Comparison of ENCODE assay signal across 11 mouse cellular contexts in genomic region chr7:35081406-35082104, GRCm38 (mm10). TPM values are rescaled to one million over a fixed set of nuclear protein-coding genes. Genes with fewer than 3 reads are reported as not detected.
DNase-seq lines count a peak whose midpoint lies in the region; ATAC-seq and TF ChIP-seq lines count a peak whose summit lies in the region.
"Had no signal": no experiment of that assay in that cellular context is flagged by ENCODE, and none has a peak within 500 bp of the region (broad histone marks: within the 10 kb centered on the region; RNA-seq: fewer than 3 reads in every experiment).

No protein-coding gene starts in this region.

- H3K27me3 ChIP-seq in embryonic facial prominence, embryonic 12.5 days: 0 out of 2 replicates have a peak, but pooled peaks cover 3% of the 10 kb centered on the region

- TF ChIP-seq CTCF in gastrocnemius, adult 2 months (IDR thresholded peaks at IDR 0.05): no peak
- TF ChIP-seq CTCF in left cerebral cortex, adult 2 months (IDR thresholded peaks at IDR 0.05): no peak

- ATAC-seq in embryonic facial prominence, embryonic 12.5 days (ENCODE audit: insufficient number of reproducible peaks, insufficient read depth, low FRiP score, low TSS enrichment): no peak

- intact Hi-C loops in gastrocnemius, adult 2 months (cut with DNase I): no loop called here
- intact Hi-C loops in left cerebral cortex, adult 2 months (cut with DNase I): no loop called here
- intact Hi-C loops in left cerebral cortex, postnatal 4 days (cut with DNase I): no loop called here

- peak overlapping the region; percentile 61 for H3K4me3 ChIP-seq in gastrocnemius, adult 2 months
- no peak overlapping the region for H3K4me3 ChIP-seq in left cerebral cortex, adult 2 months
- no peak overlapping the region for H3K4me3 ChIP-seq in embryonic facial prominence, embryonic 12.5 days
- peak overlapping the region; percentile 7; the same call in 1 of the 2 replicates for H3K4me3 ChIP-seq in macrophage (ENCODE audit: inconsistent target)
- H3K4me3 ChIP-seq: erythroblast, embryonic 14.5 days had no signal

- H3K36me3 ChIP-seq in embryonic facial prominence, embryonic 12.5 days: no peaks in the 10 kb centered on the region
- H3K36me3 ChIP-seq in macrophage (ENCODE audit: inconsistent target): no peaks in the 10 kb centered on the region

- WGBS in embryonic facial prominence, embryonic 12.5 days: 78% methylated on average over 9 of the region's 9 CpGs
- WGBS in macrophage (ENCODE audit: missing documents): 92% methylated on average over 9 of the region's 9 CpGs

- no peaks in the 10 kb centered on the region for H3K9me3 ChIP-seq in embryonic facial prominence, embryonic 12.5 days

- no peaks in the 10 kb centered on the region for H3K79me2 ChIP-seq in macrophage (ENCODE audit: inconsistent target)

- H3K9ac ChIP-seq in embryonic facial prominence, embryonic 12.5 days: no peak overlapping the region

- no peak for DNase-seq in gastrocnemius, adult 2 months
- DNase-seq in gastrocnemius, adult 18-20 months (ENCODE audit: low spot score): no peak
- DNase-seq in left cerebral cortex, adult 2 months (ENCODE audit: extremely low spot score in 1 of 2, low spot score in 2 of 2): no peak
- DNase-seq in left cerebral cortex, postnatal 4 days: no peak
- DNase-seq in left cerebral cortex, adult 11 months (ENCODE audit: low spot score): no peak
- DNase-seq in yolk sac, embryonic 10.5 days (ENCODE audit: low spot score): no peak
- DNase-seq: cerebellum, adult 11 months; midbrain, embryonic 14.5 days had no signal

- H3K4me2 ChIP-seq in embryonic facial prominence, embryonic 12.5 days (replicated peaks): peak overlapping the region; percentile 29

- peak overlapping the region; percentile 87 for H3K27ac ChIP-seq in gastrocnemius, adult 2 months
- H3K27ac ChIP-seq in left cerebral cortex, adult 2 months: peak overlapping the region; percentile 1
- peak overlapping the region; percentile 58 for H3K27ac ChIP-seq in embryonic facial prominence, embryonic 12.5 days
- peak overlapping the region; percentile 75 for H3K27ac ChIP-seq in macrophage

- peaks cover 25% of the 10 kb centered on the region for H3K4me1 ChIP-seq in embryonic facial prominence, embryonic 12.5 days

RNA-seq across cellular contexts. Expression of gene Cebpg, which starts 25.2 kb away (rescaled TPM):
- 10 to 100 TPM; 41.0 to 46.0 TPM for total RNA-seq in gastrocnemius, adult 2 months (2021)
- 10 to 100 TPM; 32.1 to 41.5 TPM for total RNA-seq in gastrocnemius, adult 18-20 months (2021)
- total RNA-seq in left cerebral cortex, adult 2 months (2021): 10 to 100 TPM; 34.3 to 38.4 TPM
- total RNA-seq in left cerebral cortex, postnatal 4 days (2021): 10 to 100 TPM; 26.4 to 27.4 TPM
- polyA plus RNA-seq in embryonic facial prominence, embryonic 12.5 days (2016; fragmentation: Nextera tagmentation; extraction: Ambion mirVana): 49.9 and 55.8 TPM in 2 replicates
- total RNA-seq in macrophage (2018; cell fraction: chromatin; rRNA removed): 100 to 1,000 TPM in 15 of 26 experiments, 10 to 100 TPM in 11; 32.3 to 227 (median 110) TPM
- total RNA-seq in macrophage (2018; cell fraction: cytosol; rRNA removed): 10 to 100 TPM; 12.2 to 34.9 (median 26.5) TPM
- 100 to 1,000 TPM in 11 of 26 experiments, 10 to 100 TPM in 15; 32.5 to 149 (median 83.9) TPM for total RNA-seq in macrophage (2018; cell fraction: nucleus; rRNA removed)
- 19.8 to 31.4 TPM (median 27.0 TPM) in 3 replicates for polyA plus RNA-seq in macrophage (2018)

RNA-seq across cellular contexts. Expression of gene Cebpa, which starts 37.5 kb away (rescaled TPM):
- total RNA-seq in gastrocnemius, adult 2 months (2021): 1 to 10 TPM; 3.0 to 4.2 TPM
- 1 to 10 TPM; 3.6 to 6.7 TPM for total RNA-seq in gastrocnemius, adult 18-20 months (2021)
- total RNA-seq in left cerebral cortex, adult 2 months (2021): 10 to 100 TPM; 10.3 to 11.4 TPM
- 1 to 10 TPM; 2.0 to 2.7 TPM for total RNA-seq in left cerebral cortex, postnatal 4 days (2021)
- polyA plus RNA-seq in embryonic facial prominence, embryonic 12.5 days (2016; fragmentation: Nextera tagmentation; extraction: Ambion mirVana): 2.4 and 3.0 TPM in 2 replicates
- 10 to 100 TPM in 6 of 26 experiments, 1 to 10 TPM in 20; 1.4 to 55.1 (median 3.8) TPM for total RNA-seq in macrophage (2018; cell fraction: chromatin; rRNA removed)
- 100 to 1,000 TPM in 9 of 26 experiments, 10 to 100 TPM in 17; 13.7 to 217 (median 83.3) TPM for total RNA-seq in macrophage (2018; cell fraction: cytosol; rRNA removed)
- total RNA-seq in macrophage (2018; cell fraction: nucleus; rRNA removed): 10 to 100 TPM in 24 of 26 experiments, 1 to 10 TPM in 2; 7.7 to 94.0 (median 33.4) TPM
- polyA plus RNA-seq in macrophage (2018): 58.4 to 104 TPM (median 95.9 TPM) in 3 replicates

Comparison
In these comparisons a context has a peak if more than half of its experiments do, and no peak if none do; other contexts are left out.
1. H3K27ac ChIP-seq: peak in every context shown above with its lines; median percentile 87 in gastrocnemius, adult 2 months; 75 in macrophage; 58 in embryonic facial prominence, embryonic 12.5 days; 1 in left cerebral cortex, adult 2 months.
2. H3K4me3 ChIP-seq: peak in gastrocnemius, adult 2 months (single experiment) and macrophage (single experiment); none in left cerebral cortex, adult 2 months (single experiment) and embryonic facial prominence, embryonic 12.5 days (single experiment).